Mouse (Mus musculus) right cerebral cortex, adult 18-20 months (tissue): ENCODE measurements at regions not wholly inside any gene's neighbourhood (a gene's known extent, or its start where the extent isn't known, plus 50 kb on each side); places are given as distances from the start of the nearest gene placed in this dataset.
A peak's percentile ranks its signal among the peaks of the same experiment; 100 is the strongest.
"Not testable (repeated sequence)": the region's sequence is repeated elsewhere in the genome, so short reads cannot be mapped to it uniquely, and the experiment has no call there.

Experiments used
- DNase-seq: peaks from one replicate; pipeline ENCODE4 v3.0.0; 2022; ENCODE audit warnings: mixed read lengths

GRCm38 (mm10) chr9:23651300-23651699 lies 428.4 kb downstream of the Bmper start:
- DNase-seq, result no peak

- DNase-seq, result no peak
These were observed 430.2 kb downstream of the Bmper start for GRCm38 (mm10) chr9:23653086-23653485.

GRCm38 (mm10) chr9:23654777-23655176 lies 431.9 kb downstream of the Bmper start:
- DNase-seq, result no peak

GRCm38 (mm10) chr9:23665960-23666359 lies 431.8 kb upstream of the Npsr1 start:
- no peak for DNase-seq

GRCm38 (mm10) chr9:23669230-23669629 lies 428.6 kb upstream of the Npsr1 start:
- DNase-seq, result no peak

GRCm38 (mm10) chr9:23670642-23671041 lies 427.2 kb upstream of the Npsr1 start:
- no peak for DNase-seq

GRCm38 (mm10) chr9:23673347-23673860 lies 424.4 kb upstream of the Npsr1 start:
- no peak for DNase-seq

- DNase-seq, result no peak
These were observed 423.0 kb upstream of the Npsr1 start for GRCm38 (mm10) chr9:23674833-23675232.

GRCm38 (mm10) chr9:23689456-23689855 lies 408.3 kb upstream of the Npsr1 start:
- no peak for DNase-seq

GRCm38 (mm10) chr9:23692768-23693441 lies 404.9 kb upstream of the Npsr1 start:
- no peak for DNase-seq

- DNase-seq, result no peak
These were observed 404.4 kb upstream of the Npsr1 start for GRCm38 (mm10) chr9:23693442-23693829.

GRCm38 (mm10) chr9:23694481-23694880 lies 403.3 kb upstream of the Npsr1 start:
- no peak for DNase-seq

- no peak for DNase-seq
These were observed 397.2 kb upstream of the Npsr1 start for GRCm38 (mm10) chr9:23700567-23700966.

GRCm38 (mm10) chr9:23717584-23717983 lies 380.2 kb upstream of the Npsr1 start:
- DNase-seq, result not testable (repeated sequence)

GRCm38 (mm10) chr9:23728816-23729215 lies 369.0 kb upstream of the Npsr1 start:
- DNase-seq, result peak; percentile 73

GRCm38 (mm10) chr9:23752478-23752877 lies 345.3 kb upstream of the Npsr1 start:
- DNase-seq, result peak; percentile 31

- no peak for DNase-seq
These were observed 311.1 kb upstream of the Npsr1 start for GRCm38 (mm10) chr9:23786660-23787059.
